Mouse (Mus musculus): ENCODE measurements around the gene Lgals3bp.

The Lgals3bp gene

DNA sequence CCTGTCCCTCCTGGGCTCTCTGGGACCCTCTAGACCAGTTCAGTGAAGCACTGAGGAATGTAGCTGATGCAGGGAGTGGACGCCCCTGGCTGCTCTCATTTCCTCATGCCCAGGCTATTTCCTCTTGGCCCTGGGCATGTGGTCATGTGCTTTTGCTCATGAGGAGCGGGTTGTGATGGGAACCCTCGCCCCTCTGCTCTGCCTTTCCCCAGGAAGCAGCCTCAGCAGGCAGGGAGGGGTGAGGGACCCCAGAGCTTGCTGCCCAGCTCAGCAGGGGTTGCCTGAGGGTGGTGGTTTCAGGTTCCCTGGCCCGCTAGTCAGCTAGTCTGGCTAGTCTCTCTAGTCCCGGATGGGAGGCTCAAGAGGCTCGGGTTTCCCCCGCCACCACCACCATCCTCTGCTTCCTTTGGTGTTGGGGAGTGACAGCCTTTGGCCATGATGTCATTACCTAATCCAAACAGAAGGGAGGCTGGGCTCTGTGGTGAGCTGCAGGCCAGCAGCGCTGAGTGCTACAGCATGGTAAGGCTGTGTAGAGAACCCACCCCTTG, 38.8 kb downstream of the Lgals3bp start:
- no peak for DNase-seq (ENCODE audit: low spot score in 2 of 2)

DNA sequence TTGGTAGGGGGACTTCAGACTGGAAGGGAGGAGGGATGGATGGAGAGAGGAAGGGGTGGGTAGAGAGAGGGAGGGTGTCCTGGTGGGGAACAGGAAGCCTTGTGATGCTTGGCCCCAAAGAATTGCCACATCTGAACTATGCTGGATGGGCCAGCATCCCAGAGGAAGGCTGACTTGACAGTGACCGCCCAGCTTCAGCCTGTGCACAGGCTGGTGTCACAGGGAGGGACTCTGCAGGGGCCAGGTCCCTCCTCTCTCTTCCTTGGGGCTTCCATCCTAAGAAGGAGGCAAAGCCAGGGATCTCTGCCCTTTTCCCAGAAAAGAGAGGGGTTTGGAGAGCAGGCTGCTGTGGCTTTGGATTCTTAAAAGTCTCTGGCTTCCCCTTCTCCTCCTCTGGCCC, 39.4 kb downstream of the Lgals3bp start:
- no peak for DNase-seq (ENCODE audit: low spot score in 2 of 2)

- peak in 1 of 2 experiments; percentile 51 for DNase-seq (ENCODE audit: low spot score in 2 of 2)
Observed at GRCm38 (mm10) chr11:118360907-118361341, 41.0 kb downstream of the Lgals3bp start.

DNA sequence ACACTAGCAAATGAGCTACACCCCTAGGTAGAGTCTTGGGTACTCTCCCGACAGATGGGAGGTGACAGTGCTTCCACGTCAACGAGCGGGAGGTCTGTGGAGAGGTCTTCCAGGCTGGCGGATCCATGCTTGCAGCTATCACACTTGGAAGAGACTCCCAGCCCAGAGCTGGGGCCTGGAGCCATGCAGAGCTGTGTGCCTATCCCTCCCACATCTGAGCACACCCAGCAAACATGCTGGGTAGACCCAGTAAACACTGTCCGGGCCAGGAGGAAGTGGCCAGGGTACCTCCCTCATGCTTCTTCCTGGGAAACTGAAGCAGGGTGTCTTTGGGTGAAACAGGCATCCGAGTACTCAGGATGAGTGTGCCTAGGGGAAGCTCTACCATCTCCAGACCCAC, 41.4 kb downstream of the Lgals3bp start:
- no peak for DNase-seq (ENCODE audit: low spot score in 2 of 2)

DNA sequence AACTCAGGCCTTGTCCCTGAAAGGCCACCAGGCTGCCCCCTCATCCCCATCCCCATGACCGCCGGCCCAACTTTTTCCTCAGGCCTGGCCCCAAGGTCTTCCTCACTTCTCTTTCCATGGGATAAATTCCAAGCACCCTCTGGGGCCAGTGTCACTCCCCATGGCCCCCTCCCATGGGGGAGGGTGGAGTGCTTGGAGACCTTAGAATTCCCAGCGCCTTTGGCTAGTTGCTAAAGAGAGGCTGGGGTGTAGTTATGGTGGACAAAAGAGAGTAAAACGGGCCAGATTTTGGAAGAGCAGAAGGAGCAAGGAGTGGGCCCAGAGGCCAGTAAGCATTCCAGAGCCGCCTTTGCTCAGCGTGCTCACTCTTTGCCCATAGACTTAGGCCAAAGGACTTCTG, 46.3 kb downstream of the Lgals3bp start, which contains the start of gene Timp2:
Timp2 (minus strand) TSS at position 101 of the 400 bp plus-strand sequence.
- no peak for DNase-seq (ENCODE audit: low spot score in 2 of 2)

GRCm38 (mm10) chr11:118355205-118355604, 46.7 kb downstream of the Lgals3bp start:
- DNase-seq (ENCODE audit: low spot score in 2 of 2), result peak; percentile 91 to 93

DNA sequence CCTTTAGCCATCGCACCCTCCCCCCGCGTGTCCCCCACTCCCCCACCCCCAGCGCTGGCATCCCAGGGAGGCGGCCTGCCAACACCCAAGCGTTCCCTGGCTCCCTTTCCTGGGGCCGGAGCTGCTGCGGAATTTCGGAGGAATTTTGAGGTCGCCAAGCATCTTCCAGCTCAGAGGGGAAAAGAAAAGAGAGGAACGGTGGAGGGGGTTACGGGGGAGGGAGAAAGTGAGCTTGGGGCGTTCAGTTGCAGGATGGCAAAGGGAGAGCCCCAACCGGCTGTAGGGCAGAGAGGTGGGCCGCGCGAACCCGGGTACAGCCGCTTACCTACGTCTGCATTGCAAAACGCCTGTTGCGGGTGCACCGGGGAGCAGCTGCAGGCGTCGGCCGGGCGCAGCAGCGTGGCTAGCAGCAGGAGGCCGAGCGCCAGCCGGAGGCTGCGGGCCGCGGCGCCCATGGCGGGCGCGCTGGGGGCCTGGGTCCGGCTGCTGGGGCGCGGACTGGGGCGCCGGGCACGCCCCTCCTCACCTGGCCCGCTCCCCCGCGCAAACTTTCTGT, 47.2 kb downstream of the Lgals3bp start:
- DNase-seq (ENCODE audit: low spot score in 2 of 2), result peak in 1 of 2 experiments; percentile 56

GRCm38 (mm10) chr11:118349494-118349893, 52.4 kb downstream of the Lgals3bp start:
- no peak for DNase-seq (ENCODE audit: low spot score in 2 of 2)

- DNase-seq (ENCODE audit: low spot score in 2 of 2), result peak in 1 of 2 experiments; percentile 58
Observed at GRCm38 (mm10) chr11:118348877-118349276, 53.0 kb downstream of the Lgals3bp start.

DNA sequence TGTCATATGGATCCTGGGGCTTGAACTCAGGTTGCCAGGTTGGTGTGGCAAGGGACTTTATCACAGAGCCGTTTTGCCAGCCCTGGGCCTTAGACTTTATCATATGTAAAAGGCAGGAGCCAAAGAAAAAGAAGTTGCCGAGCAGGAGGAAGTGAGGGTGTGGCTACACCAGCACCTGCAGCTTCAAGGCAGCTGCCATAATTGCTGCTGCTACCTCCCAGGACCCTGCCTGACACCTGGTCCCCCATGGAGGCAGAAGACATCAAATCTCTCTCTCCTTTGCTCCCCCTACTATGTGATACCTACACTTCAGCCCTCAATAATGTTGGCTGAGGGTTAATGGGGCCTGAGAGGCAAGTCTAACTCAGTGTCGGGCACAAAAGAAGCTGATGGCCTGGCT, 53.5 kb downstream of the Lgals3bp start:
- no peak for DNase-seq (ENCODE audit: low spot score in 2 of 2)

- DNase-seq (ENCODE audit: low spot score in 2 of 2), result no peak
Observed at GRCm38 (mm10) chr11:118347911-118348310, 54.0 kb downstream of the Lgals3bp start.

DNA sequence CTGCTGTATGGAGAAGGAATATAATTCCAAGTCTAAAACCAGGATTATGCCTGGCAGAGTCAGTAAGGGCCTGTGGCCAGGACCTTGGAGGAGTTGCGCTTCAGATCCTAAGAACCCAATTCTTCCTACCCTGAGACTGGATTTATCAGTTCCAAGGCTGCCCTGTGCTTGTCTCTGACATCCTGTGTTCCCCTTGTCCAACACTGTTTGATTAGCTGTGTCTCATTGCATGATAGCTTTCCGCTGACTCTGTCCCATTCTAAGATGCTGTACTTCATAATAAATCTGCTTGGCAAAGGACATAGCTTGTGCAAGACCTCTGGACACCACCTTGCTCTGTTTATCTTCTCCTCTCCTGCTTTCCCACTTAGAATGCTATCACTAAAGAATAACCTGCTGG, 54.5 kb downstream of the Lgals3bp start:
- no peak for DNase-seq (ENCODE audit: low spot score in 2 of 2)

DNA sequence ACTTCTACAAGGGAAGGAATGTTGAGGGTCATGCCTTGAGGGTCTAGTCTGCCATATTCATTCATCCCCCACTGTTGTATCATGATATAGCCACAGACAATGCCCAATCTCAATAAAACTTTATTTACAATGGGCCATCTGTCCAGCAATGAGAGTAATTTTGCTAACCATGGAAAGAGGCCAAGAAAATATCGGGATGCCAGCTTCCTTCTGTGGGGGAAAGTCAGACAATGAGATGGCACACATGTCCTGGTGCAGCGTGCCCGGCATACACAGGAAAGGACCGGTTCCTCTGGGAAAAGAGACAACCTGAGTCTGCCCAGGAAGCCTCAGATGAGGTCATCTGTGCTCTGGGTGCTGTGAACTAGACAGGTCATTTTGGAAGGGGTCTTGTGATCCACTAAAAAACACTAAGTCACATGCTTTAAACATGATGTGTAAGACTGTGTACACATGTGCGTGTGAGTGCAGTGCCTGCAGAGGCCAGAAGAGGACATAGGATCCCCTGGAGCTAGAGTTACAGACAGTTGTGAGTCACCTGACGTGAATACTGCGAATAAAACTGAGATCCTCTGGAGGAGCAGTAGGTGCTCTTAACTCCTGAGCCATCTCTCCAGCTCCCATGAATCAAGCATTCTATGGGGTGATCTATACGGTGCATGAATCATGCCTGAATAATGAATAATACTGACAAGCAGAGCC, 55.3 kb downstream of the Lgals3bp start:
- no peak for DNase-seq (ENCODE audit: low spot score in 2 of 2)

- DNase-seq (ENCODE audit: low spot score in 2 of 2), result no peak
Observed at GRCm38 (mm10) chr11:118345693-118346092, 56.2 kb downstream of the Lgals3bp start.

- no peak for DNase-seq (ENCODE audit: low spot score in 2 of 2)
Observed at GRCm38 (mm10) chr11:118343629-118344028, 58.3 kb downstream of the Lgals3bp start.
